Mouse (Mus musculus) lung, postnatal 0 days (tissue): ENCODE data around the gene Gm21962.

Source experiments
- CTCF ChIP-seq: IDR thresholded peaks from 2 replicates; pipeline ENCODE4 v1.5.1; 2016; ENCODE audit warnings: antibody characterized with exemption, mild to moderate bottlenecking
- EP300 ChIP-seq: IDR thresholded peaks from 2 replicates; pipeline ENCODE4 v1.6.1; 2016; ENCODE audit warnings: antibody characterized with exemption, mild to moderate bottlenecking, control low read depth

DNA sequence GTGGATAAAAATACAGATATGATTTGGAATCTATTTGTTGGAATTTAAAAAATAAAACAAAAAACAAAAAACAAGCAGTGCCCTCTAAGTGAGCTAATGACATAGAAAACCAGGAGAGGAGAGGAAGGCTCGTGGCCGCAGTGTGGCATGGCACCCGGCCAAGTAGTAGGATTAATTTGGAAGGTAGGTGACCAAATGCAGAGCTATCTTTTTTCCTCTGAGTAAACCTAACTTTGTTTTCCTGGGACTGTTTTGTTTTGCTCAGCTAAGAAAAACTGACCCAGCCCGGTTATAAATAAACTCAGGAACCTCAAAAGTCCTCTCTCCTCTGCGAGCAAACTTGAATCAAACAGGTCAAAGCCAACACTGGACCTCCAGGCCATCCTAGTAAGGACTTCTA, 46.3 kb upstream of the Gm21962 start:
- TF ChIP-seq EP300 (no peak), CTCF (no peak)
